Mouse (Mus musculus) midbrain, postnatal 0 days (tissue): ENCODE results near the gene Axdnd1. TPM values are rescaled to one million over a fixed set of nuclear protein-coding genes. Genes with fewer than 3 reads are reported as not detected.

Experiments used
- ATAC-seq: fragments of 200-750 bp; cut with Nextera tagmentation; 2 replicates; pipeline ENCODE4 v1.8.0; 2017; ENCODE audit warnings: moderate number of reproducible peaks, mild to moderate bottlenecking, moderate TSS enrichment, moderate library complexity; ENCODE audit not compliant: low FRiP score
- DNase-seq: peaks from one replicate; pipeline ENCODE4 v3.0.0-alpha.2; 2015; ENCODE audit warnings: low spot score
- H3K27ac ChIP-seq: fragments of 300-500 bp; sonication (generic); 2 replicates; pipeline ENCODE4 v1.5.1; 2014; ENCODE audit warnings: low read depth, mild to moderate bottlenecking, low read length, mixed read lengths
- H3K27me3 ChIP-seq: fragments of 300-500 bp; sonication (generic); 2 replicates; pipeline ENCODE4 v1.6.1; 2014; ENCODE audit warnings: low read length, control low read depth, mixed read lengths; ENCODE audit not compliant: insufficient read depth
- H3K36me3 ChIP-seq: fragments of 300-500 bp; sonication (generic); 2 replicates; pipeline ENCODE4 v1.6.1; 2014; ENCODE audit warnings: low read length, control low read depth, mixed read lengths; ENCODE audit not compliant: insufficient read depth
- H3K4me1 ChIP-seq: fragments of 300-500 bp; sonication (generic); 2 replicates; pipeline ENCODE4 v1.6.1; 2014; ENCODE audit warnings: mild to moderate bottlenecking, control low read depth, antibody characterized with exemption, low read length, mixed read lengths; ENCODE audit not compliant: insufficient read depth
- H3K4me2 ChIP-seq: fragments of 300-500 bp; sonication (generic); 2 replicates; pipeline ENCODE4 v1.6.1; 2014; ENCODE audit warnings: low read depth, mild to moderate bottlenecking, low read length, mixed read lengths; ENCODE audit not compliant: poor library complexity, severe bottlenecking
- H3K4me3 ChIP-seq: fragments of 300-500 bp; sonication (generic); 2 replicates; pipeline ENCODE4 v1.5.1; 2014; ENCODE audit warnings: low read depth, mild to moderate bottlenecking, low read length, moderate library complexity
- H3K9ac ChIP-seq: fragments of 300-500 bp; sonication (generic); replicated peaks from 2 replicates; pipeline ENCODE4 v1.6.1; 2014; ENCODE audit warnings: mild to moderate bottlenecking, low read length, moderate library complexity, mixed read lengths; ENCODE audit not compliant: poor library complexity, severe bottlenecking
- H3K9me3 ChIP-seq: fragments of 300-500 bp; sonication (generic); 2 replicates; pipeline ENCODE4 v1.6.1; 2016; ENCODE audit warnings: low read length, control low read depth
- CTCF ChIP-seq: IDR thresholded peaks from 2 replicates; pipeline ENCODE4 v1.5.1; 2016; ENCODE audit warnings: antibody characterized with exemption, mild to moderate bottlenecking
- WGBS: fragments of 180-500 bp; shearing (Covaris S2); extraction: QIAGEN DNeasy Blood & Tissue Kit; methylation state at CpG from one replicate; pipeline ENCODE4 v1.1.7; 2014; 5-methylcytosine and 5-hydroxymethylcytosine counted together
- polyA plus RNA-seq: library from polyadenylated mRNA; unstranded; fragments of >200 nt; fragmentation: Nextera tagmentation; extraction: Ambion mirVana; gene quantifications from 2 replicates; pipeline ENCODE4 v1.2.1, GENCODE M21; 2015
- total RNA-seq: library from RNA; depleted of rRNA; stranded (reverse); fragments of >200 nt; gene quantifications from 2 replicates; pipeline ENCODE4 v1.2.3, GENCODE M21; 2014

The Axdnd1 gene
- total and polyA plus RNA-seq, 2 experiments from 2014 or later: 0.56 TPM; not detected in 1

- Histone ChIP-seq H3K27ac (no peak overlapping the region), H3K9me3 (no peaks in the 10 kb centered on the region), H3K4me2 (no peak overlapping the region), H3K36me3 (no peaks in the 10 kb centered on the region), H3K4me1 (no peaks in the 10 kb centered on the region), H3K4me3 (no peak overlapping the region), H3K9ac (no peak overlapping the region), H3K27me3 (no peaks in the 10 kb centered on the region)
- DNase-seq (no peak), ATAC-seq (no peak)
- no peak for TF ChIP-seq CTCF
- 96% methylated on average over 2 of the region's 2 CpGs for WGBS
Measured at GRCm38 (mm10) chr1:156455005-156455758, 34.2 kb upstream of the Axdnd1 start.

- no peak overlapping the region for H3K4me2 ChIP-seq
- no peak overlapping the region for H3K9ac ChIP-seq
- WGBS: 63% methylated on average over 7 of the region's 7 CpGs
- H3K4me1 ChIP-seq: no peaks in the 10 kb centered on the region
- no peak overlapping the region for H3K4me3 ChIP-seq
- DNase-seq (no peak), ATAC-seq (no peak)
- no peaks in the 10 kb centered on the region for H3K9me3 ChIP-seq
- no peaks in the 10 kb centered on the region for H3K27me3 ChIP-seq
- no peak for TF ChIP-seq CTCF
- no peaks in the 10 kb centered on the region for H3K36me3 ChIP-seq
- H3K27ac ChIP-seq: no peak overlapping the region
Measured at GRCm38 (mm10) chr1:156454384-156454783, 33.4 kb upstream of the Axdnd1 start.

DNA sequence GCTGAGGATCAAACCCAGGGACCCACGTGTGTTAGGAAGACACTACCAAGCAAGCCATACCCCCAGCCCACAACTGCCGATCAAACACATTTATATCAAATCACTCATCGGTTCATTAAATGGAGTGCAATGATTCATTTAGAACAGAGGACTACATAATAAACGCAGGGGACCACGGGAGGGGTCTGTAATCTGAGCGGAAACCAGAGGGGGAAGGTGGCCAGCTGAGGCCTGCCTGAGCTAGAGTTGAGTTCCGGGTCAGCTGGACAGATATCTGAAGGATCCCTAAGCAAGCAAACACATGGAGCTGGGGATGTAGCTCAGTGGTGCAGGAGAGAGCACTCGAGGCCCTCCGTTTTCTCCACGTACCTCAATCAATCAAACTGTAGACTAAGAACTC, 32.9 kb upstream of the Axdnd1 start:
- Histone ChIP-seq H3K4me2 (no peak overlapping the region), H3K27ac (no peak overlapping the region), H3K4me3 (no peak overlapping the region), H3K36me3 (no peaks in the 10 kb centered on the region), H3K9me3 (no peaks in the 10 kb centered on the region), H3K27me3 (no peaks in the 10 kb centered on the region), H3K9ac (no peak overlapping the region), H3K4me1 (no peaks in the 10 kb centered on the region)
- DNase-seq (no peak), ATAC-seq (no peak)
- no peak for TF ChIP-seq CTCF
- 90% methylated on average over 10 of the region's 10 CpGs for WGBS

GRCm38 (mm10) chr1:156450478-156450877, 29.5 kb upstream of the Axdnd1 start:
- H3K9ac ChIP-seq: no peak overlapping the region
- no peak for TF ChIP-seq CTCF
- H3K4me2 ChIP-seq: no peak overlapping the region
- 37% methylated on average over 4 of the region's 4 CpGs for WGBS
- H3K9me3 ChIP-seq: no peaks in the 10 kb centered on the region
- H3K4me3 ChIP-seq: no peak overlapping the region
- no peak for ATAC-seq
- no peaks in the 10 kb centered on the region for H3K36me3 ChIP-seq
- H3K27me3 ChIP-seq: no peaks in the 10 kb centered on the region
- H3K4me1 ChIP-seq: no peaks in the 10 kb centered on the region
- DNase-seq: no peak
- no peak overlapping the region for H3K27ac ChIP-seq

- no peaks in the 10 kb centered on the region for H3K4me1 ChIP-seq
- no peak overlapping the region for H3K4me2 ChIP-seq
- no peak overlapping the region for H3K27ac ChIP-seq
- no peaks in the 10 kb centered on the region for H3K27me3 ChIP-seq
- DNase-seq (no peak), ATAC-seq (no peak)
- H3K9me3 ChIP-seq: no peaks in the 10 kb centered on the region
- WGBS: 67% methylated on average over 17 of the region's 17 CpGs
- no peaks in the 10 kb centered on the region for H3K36me3 ChIP-seq
- no peak overlapping the region for H3K4me3 ChIP-seq
- H3K9ac ChIP-seq: no peak overlapping the region
- no peak for TF ChIP-seq CTCF
Measured at GRCm38 (mm10) chr1:156449691-156450090, 28.7 kb upstream of the Axdnd1 start.

- Histone ChIP-seq H3K9ac (no peak overlapping the region), H3K4me2 (no peak overlapping the region), H3K27me3 (no peaks in the 10 kb centered on the region), H3K27ac (no peak overlapping the region), H3K36me3 (no peaks in the 10 kb centered on the region), H3K4me3 (no peak overlapping the region), H3K9me3 (no peaks in the 10 kb centered on the region), H3K4me1 (no peaks in the 10 kb centered on the region)
- no peak for ATAC-seq
- no peak for DNase-seq
- WGBS: 85% methylated on average over 7 of the region's 7 CpGs
- no peak for TF ChIP-seq CTCF
Measured at GRCm38 (mm10) chr1:156449089-156449488, 28.1 kb upstream of the Axdnd1 start.
